Mouse (Mus musculus) hindbrain, embryonic 12.5 days (tissue): ENCODE results near the gene Gm20738. TPM values are rescaled to one million over a fixed set of nuclear protein-coding genes. Genes with fewer than 3 reads are reported as not detected.
"Not testable (repeated sequence)": the region's sequence is repeated elsewhere in the genome, so short reads cannot be mapped to it uniquely, and the experiment has no call there.

Source experiments
- ATAC-seq: fragments of 200-750 bp; cut with Nextera tagmentation; 2 replicates; pipeline ENCODE4 v1.8.0; 2017; ENCODE audit warnings: moderate TSS enrichment; ENCODE audit not compliant: low FRiP score
- H3K27ac ChIP-seq: fragments of 300-500 bp; sonication (generic); 2 replicates; pipeline ENCODE4 v1.5.1; 2016; ENCODE audit warnings: mild to moderate bottlenecking
- H3K27me3 ChIP-seq: fragments of 300-500 bp; sonication (generic); 2 replicates; pipeline ENCODE4 v1.6.1; 2016; ENCODE audit warnings: mild to moderate bottlenecking
- H3K36me3 ChIP-seq: fragments of 300-500 bp; sonication (generic); 2 replicates; pipeline ENCODE4 v1.6.1; 2016; ENCODE audit warnings: mild to moderate bottlenecking
- H3K4me1 ChIP-seq: fragments of 300-500 bp; sonication (generic); 2 replicates; pipeline ENCODE4 v1.6.1; 2016
- H3K4me2 ChIP-seq: fragments of 300-500 bp; sonication (generic); replicated peaks from 2 replicates; pipeline ENCODE4 v1.6.1; 2016; ENCODE audit warnings: mild to moderate bottlenecking
- H3K4me3 ChIP-seq: fragments of 300-500 bp; sonication (generic); 2 replicates; pipeline ENCODE4 v1.5.1; 2016; ENCODE audit warnings: mild to moderate bottlenecking
- H3K9ac ChIP-seq: fragments of 300-500 bp; sonication (generic); 2 replicates; pipeline ENCODE4 v1.6.1; 2016; ENCODE audit warnings: mild to moderate bottlenecking, moderate library complexity
- H3K9me3 ChIP-seq: fragments of 300-500 bp; sonication (generic); replicated peaks from 2 replicates; pipeline ENCODE4 v1.6.1; 2016; ENCODE audit warnings: mild to moderate bottlenecking
- WGBS: fragments of 180-500 bp; shearing (Covaris S2); methylation state at CpG from one replicate; pipeline ENCODE4 v1.1.7; 2016; 5-methylcytosine and 5-hydroxymethylcytosine counted together
- polyA plus RNA-seq: library from polyadenylated mRNA; unstranded; fragments of >200 nt; fragmentation: Nextera tagmentation; extraction: Ambion mirVana; gene quantifications from 2 replicates; pipeline ENCODE4 v1.2.1, GENCODE M21; 2016

Gm20738 gene
- not detected in 2 replicates for polyA plus RNA-seq

GRCm38 (mm10) chrY:37957511-37957910, at the start of gene Gm20738:
Gene Gm20738, plus strand, starts transcription at chrY:37957811.
- H3K4me2 ChIP-seq, ATAC-seq, H3K4me1 ChIP-seq, H3K4me3 ChIP-seq, H3K27me3 ChIP-seq, H3K9ac ChIP-seq, H3K27ac ChIP-seq, H3K9me3 ChIP-seq, H3K36me3 ChIP-seq: not testable (repeated sequence)
- 58% methylated on average over 2 of the region's 4 CpGs for WGBS
